Mouse (Mus musculus) cerebellum, adult 9-10 months (tissue): ENCODE measurements around the gene Rad21l.
"Not testable (repeated sequence)": the region's sequence is repeated elsewhere in the genome, so short reads cannot be mapped to it uniquely, and the experiment has no call there.

ENCODE experiments used
- DNase-seq: peaks from one replicate; pipeline ENCODE4 v3.0.0; 2022

The Rad21l gene

GRCm38 (mm10) chr2:151628011-151628410 lies 40.3 kb downstream of the Rad21l start:
- no peak for DNase-seq

GRCm38 (mm10) chr2:151626296-151626695 lies 42.0 kb downstream of the Rad21l start:
- DNase-seq = no peak

- DNase-seq = no peak
Observed at GRCm38 (mm10) chr2:151623776-151624175, 44.6 kb downstream of the Rad21l start.

- DNase-seq = no peak
Observed at GRCm38 (mm10) chr2:151616551-151617329, 51.6 kb downstream of the Rad21l start.

- not testable (repeated sequence) for DNase-seq
Observed at GRCm38 (mm10) chr2:151615779-151616178, 52.6 kb downstream of the Rad21l start.

GRCm38 (mm10) chr2:151609974-151610373 lies 58.4 kb downstream of the Rad21l start:
- DNase-seq = no peak

- peak; percentile 89 for DNase-seq
Observed at GRCm38 (mm10) chr2:151608435-151608834, 59.9 kb downstream of the Rad21l start.

- DNase-seq = peak; percentile 57
Observed at GRCm38 (mm10) chr2:151605437-151605987, 62.8 kb downstream of the Rad21l start.

GRCm38 (mm10) chr2:151603630-151604029 lies 64.7 kb downstream of the Rad21l start:
- DNase-seq = peak; percentile 32

GRCm38 (mm10) chr2:151602106-151602505 lies 66.2 kb downstream of the Rad21l start:
- no peak for DNase-seq

- no peak for DNase-seq
Observed at GRCm38 (mm10) chr2:151598068-151598467, 70.3 kb downstream of the Rad21l start.
